Mouse (Mus musculus) liver, postnatal 0 days (tissue): ENCODE measurements around the gene Fbf1. TPM values are rescaled to one million over a fixed set of nuclear protein-coding genes. Genes with fewer than 3 reads are reported as not detected.

Experiments
- ATAC-seq: fragments of 200-750 bp; cut with Nextera tagmentation; 2 replicates; pipeline ENCODE4 v1.8.0; 2017; ENCODE audit warnings: mild to moderate bottlenecking, moderate library complexity
- DNase-seq: peaks from one replicate; pipeline ENCODE4 v3.0.0-alpha.2; 2016
- H3K27ac ChIP-seq: fragments of 300-500 bp; sonication (generic); 2 replicates; pipeline ENCODE4 v1.5.1; 2014; ENCODE audit warnings: antibody characterized with exemption, moderate library complexity, mild to moderate bottlenecking, low read depth
- H3K27me3 ChIP-seq: fragments of 300-500 bp; sonication (generic); 2 replicates; pipeline ENCODE4 v1.6.1; 2014; ENCODE audit warnings: low read length, control low read depth, mixed read lengths; ENCODE audit not compliant: insufficient read depth
- H3K36me3 ChIP-seq: fragments of 300-500 bp; sonication (generic); replicated peaks from 2 replicates; pipeline ENCODE4 v1.6.1; 2014; ENCODE audit warnings: mild to moderate bottlenecking, control low read depth, low read length, moderate library complexity, mixed read lengths; ENCODE audit not compliant: insufficient read depth
- H3K4me1 ChIP-seq: fragments of 300-500 bp; sonication (generic); 2 replicates; pipeline ENCODE4 v1.6.1; 2014; ENCODE audit warnings: antibody characterized with exemption, mild to moderate bottlenecking, control low read depth; ENCODE audit not compliant: insufficient read depth
- H3K4me2 ChIP-seq: fragments of 300-500 bp; sonication (generic); 2 replicates; pipeline ENCODE4 v1.6.1; 2014; ENCODE audit warnings: low read depth, mild to moderate bottlenecking, low read length, moderate library complexity, mixed read lengths
- H3K4me3 ChIP-seq: fragments of 300-500 bp; sonication (generic); 2 replicates; pipeline ENCODE4 v1.5.1; 2014; ENCODE audit warnings: low read depth, low read length
- H3K9ac ChIP-seq: fragments of 300-500 bp; sonication (generic); replicated peaks from 2 replicates; pipeline ENCODE4 v1.6.1; 2014; ENCODE audit warnings: mild to moderate bottlenecking, moderate library complexity
- H3K9me3 ChIP-seq: fragments of 300-500 bp; sonication (generic); 2 replicates; pipeline ENCODE4 v1.6.1; 2016; ENCODE audit warnings: mild to moderate bottlenecking, control low read depth, low read length, mixed read lengths
- CTCF ChIP-seq: sonication (generic); IDR thresholded peaks from 2 replicates; pipeline ENCODE4 v1.5.1; 2016; ENCODE audit warnings: antibody characterized with exemption, low read depth
- EP300 ChIP-seq: IDR thresholded peaks from 2 replicates; pipeline ENCODE4 v1.6.1; 2016; ENCODE audit warnings: antibody characterized with exemption, low read depth, mild to moderate bottlenecking
- WGBS: fragments of 180-500 bp; shearing (Covaris S2); extraction: QIAGEN DNeasy Blood & Tissue Kit; methylation state at CpG from one replicate; pipeline ENCODE4 v1.1.7; 2014; ENCODE audit not compliant: insufficient replicate concordance; 5-methylcytosine and 5-hydroxymethylcytosine counted together
- polyA plus RNA-seq: library from polyadenylated mRNA; unstranded; fragments of >200 nt; fragmentation: Nextera tagmentation; extraction: Ambion mirVana; gene quantifications from 2 replicates; pipeline ENCODE4 v1.2.1, GENCODE M21; 2015

Fbf1 gene
- polyA plus RNA-seq, 1 experiment from 2014 or later: 2.3 TPM

DNA sequence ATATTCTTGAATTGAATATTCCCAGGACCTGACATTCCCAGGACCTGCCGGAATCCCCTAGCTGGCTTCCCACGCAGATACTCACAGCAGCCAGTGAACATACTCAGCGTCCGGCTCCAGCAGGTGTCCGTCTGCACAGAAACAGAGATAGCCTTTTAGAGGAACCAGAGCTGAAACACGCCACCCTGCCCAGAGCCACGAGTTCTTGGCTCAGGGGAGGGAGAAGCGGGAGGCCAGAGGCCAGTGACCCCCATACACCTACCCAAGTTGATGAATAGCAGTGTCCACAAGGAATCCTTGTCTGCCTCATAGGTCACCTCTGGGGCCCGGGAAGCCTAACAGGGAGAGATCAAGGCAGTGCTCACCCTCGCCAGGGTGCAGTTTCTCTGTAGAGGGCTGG is 33.8 kb downstream of the Fbf1 start:
- TF ChIP-seq EP300: no peak
- Histone ChIP-seq H3K4me1 (peaks cover 32% of the 10 kb centered on the region), H3K9me3 (no peaks in the 10 kb centered on the region), H3K4me3 (no peak overlapping the region), H3K36me3 (peaks cover 16% of the 10 kb centered on the region), H3K4me2 (no peak overlapping the region), H3K27ac (no peak overlapping the region), H3K27me3 (no peaks in the 10 kb centered on the region), H3K9ac (no peak overlapping the region)
- ATAC-seq (no peak), DNase-seq (no peak)
- WGBS: 89% methylated on average over 10 of the region's 10 CpGs

DNA sequence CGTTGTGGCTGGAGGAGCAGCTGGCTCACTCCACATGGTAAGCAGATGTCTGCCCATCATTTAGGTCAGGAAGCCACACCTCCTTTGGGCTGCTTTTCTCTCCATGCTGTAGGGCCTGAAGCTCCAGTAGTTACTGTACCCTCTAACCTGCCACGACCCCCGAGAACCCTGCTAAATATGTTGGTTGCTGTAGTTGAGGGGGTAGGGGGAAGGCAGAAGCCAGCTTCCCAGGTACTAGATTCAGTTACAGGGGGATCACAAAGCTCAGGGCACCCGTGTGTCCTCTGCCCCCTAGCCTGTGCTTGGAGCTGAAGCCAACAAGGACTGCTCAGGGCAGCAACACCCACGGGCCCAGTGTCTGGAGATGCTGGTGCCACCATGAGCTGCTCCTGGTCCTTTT is 34.5 kb downstream of the Fbf1 start:
- Histone ChIP-seq H3K27me3 (no peaks in the 10 kb centered on the region), H3K27ac (no peak overlapping the region), H3K4me1 (peaks cover 29% of the 10 kb centered on the region), H3K9me3 (no peaks in the 10 kb centered on the region), H3K36me3 (peaks cover 16% of the 10 kb centered on the region), H3K4me2 (no peak overlapping the region), H3K4me3 (no peak overlapping the region), H3K9ac (no peak overlapping the region)
- DNase-seq (no peak), ATAC-seq (no peak)
- TF ChIP-seq CTCF: no peak
- no peak for TF ChIP-seq EP300
- WGBS: 68% methylated on average over 5 of the region's 5 CpGs

GRCm38 (mm10) chr11:116132366-116133333 is 35.3 kb downstream of the Fbf1 start:
- no peak for DNase-seq
- H3K4me3 ChIP-seq: no peak overlapping the region
- H3K27ac ChIP-seq: no peak overlapping the region
- H3K4me2 ChIP-seq: no peak overlapping the region
- H3K27me3 ChIP-seq: no peaks in the 10 kb centered on the region
- peak; percentile 52 for TF ChIP-seq CTCF
- no peak for TF ChIP-seq EP300
- no peak overlapping the region for H3K9ac ChIP-seq
- WGBS: 75% methylated on average over 16 of the region's 16 CpGs
- ATAC-seq: no peak
- peaks cover 16% of the 10 kb centered on the region for H3K36me3 ChIP-seq
- peaks cover 26% of the 10 kb centered on the region for H3K4me1 ChIP-seq
- H3K9me3 ChIP-seq: no peaks in the 10 kb centered on the region

DNA sequence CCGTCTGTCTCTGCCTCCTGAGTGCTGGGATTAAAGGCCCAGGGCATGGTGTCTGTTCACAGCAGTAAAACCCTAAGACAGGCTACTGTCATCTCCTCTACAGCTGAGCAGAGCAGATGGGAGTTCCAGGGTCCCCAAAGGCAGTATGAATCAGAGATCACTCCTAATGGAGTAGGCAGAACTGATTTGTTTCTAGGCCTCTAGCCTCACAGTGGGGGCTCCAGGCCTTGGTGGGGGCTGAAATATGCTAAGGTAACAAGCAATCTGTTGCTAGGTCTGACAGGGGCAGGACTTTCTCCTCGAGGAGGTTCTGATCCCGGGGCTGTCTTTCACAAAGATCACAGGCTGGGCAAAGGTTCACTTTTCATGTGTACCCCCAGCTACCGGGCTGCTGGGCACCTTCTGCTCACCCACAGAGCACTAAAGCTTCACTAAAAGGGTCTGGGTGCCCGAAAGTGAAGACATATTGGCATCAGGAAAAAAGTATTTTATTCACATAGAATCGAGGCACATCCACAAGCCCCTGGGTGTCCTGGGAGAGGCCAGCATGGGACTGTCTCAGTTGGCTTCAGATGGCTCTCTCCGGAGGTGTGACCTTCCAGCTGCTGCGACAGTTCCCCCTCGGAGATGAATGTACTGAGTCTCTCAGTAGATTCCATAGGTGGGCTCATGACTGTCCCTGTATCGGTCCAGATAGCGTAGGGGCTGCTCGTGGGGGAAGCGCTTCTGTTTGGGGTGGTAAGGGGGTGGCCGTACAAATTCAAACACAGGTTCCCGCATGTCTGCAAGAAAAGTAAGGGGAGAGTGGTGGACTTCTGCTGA is 36.4 kb downstream of the Fbf1 start:
- H3K27ac ChIP-seq: peak overlapping the region; percentile 92
- peaks cover 16% of the 10 kb centered on the region for H3K36me3 ChIP-seq
- H3K4me2 ChIP-seq: peak overlapping the region; percentile 84
- peaks cover 26% of the 10 kb centered on the region for H3K4me1 ChIP-seq
- no peaks in the 10 kb centered on the region for H3K27me3 ChIP-seq
- WGBS: 78% methylated on average over 15 of the region's 15 CpGs
- no peak for TF ChIP-seq CTCF
- TF ChIP-seq EP300: no peak
- H3K4me3 ChIP-seq: peak overlapping the region; percentile 71
- H3K9ac ChIP-seq: peak overlapping the region; percentile 77
- H3K9me3 ChIP-seq: no peaks in the 10 kb centered on the region
- ATAC-seq (no peak), DNase-seq (peak; percentile 16)

DNA sequence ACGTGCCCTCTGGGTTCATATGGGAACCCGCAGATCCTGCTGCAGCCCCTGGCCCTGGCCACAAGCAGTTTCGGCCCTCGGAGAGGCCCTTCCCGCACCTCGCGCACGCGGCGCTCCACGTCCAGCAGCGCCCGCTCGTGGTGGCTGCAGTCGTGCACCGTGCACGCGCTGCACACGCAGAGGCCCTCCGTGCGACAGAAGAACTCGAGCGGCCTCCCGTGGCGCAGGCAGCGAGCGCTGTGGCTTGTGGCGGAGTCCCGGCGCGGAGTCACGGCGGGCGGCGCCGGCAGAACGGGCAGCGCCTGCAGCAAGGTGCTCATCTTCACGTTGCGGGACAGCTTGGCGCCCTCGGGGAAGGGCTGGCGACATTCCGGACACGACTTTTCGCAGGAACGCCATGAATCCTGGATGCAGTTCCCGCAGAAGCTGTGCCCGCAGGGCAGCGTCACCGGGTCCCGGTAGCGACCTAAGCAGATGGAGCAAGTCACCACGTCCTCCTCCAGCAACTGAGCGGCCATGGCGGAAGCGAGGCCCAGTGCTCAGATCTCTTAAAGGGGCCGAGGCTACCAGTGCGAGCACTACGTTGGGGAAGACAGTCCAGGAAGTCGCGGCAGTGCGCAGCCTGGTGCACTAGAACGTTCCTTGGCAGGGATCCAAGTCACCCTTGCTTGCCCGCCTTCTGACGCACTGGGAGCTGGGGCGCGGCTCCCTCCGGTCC is 37.3 kb downstream of the Fbf1 start, which contains the start of gene Trim65:
TSS of gene Trim65 (minus strand) at position 641 of the 718 bp plus-strand sequence.
- Histone ChIP-seq H3K27me3 (no peaks in the 10 kb centered on the region), H3K27ac (peak within 1 kb of the TSS; percentile 92), H3K9ac (peak within 1 kb of the TSS; percentile 77), H3K4me2 (peak within 1 kb of the TSS; percentile 84), H3K36me3 (peaks cover 20% of the 10 kb centered on the region), H3K4me1 (peaks cover 26% of the 10 kb centered on the region), H3K4me3 (peak within 1 kb of the TSS; percentile 71), H3K9me3 (no peaks in the 10 kb centered on the region)
- TF ChIP-seq CTCF (peak; percentile 100), EP300 (no peak)
- DNase-seq (peak; percentile 90), ATAC-seq (peak; percentile 88)
- under 1% methylated on average over 63 of the region's 69 CpGs for WGBS
